Mouse (Mus musculus) CD4-positive, CD25-positive, alpha-beta regulatory T cell, adult 2 months (primary cell): ENCODE measurements at regions not wholly inside any gene's neighbourhood (a gene's known extent, or its start where the extent isn't known, plus 50 kb on each side); places are given as distances from the start of the nearest gene placed in this dataset.

Source experiments
- DNase-seq: peaks from one replicate; pipeline ENCODE4 v3.0.0-alpha.2; 2012; ENCODE audit warnings: low read depth, low spot score

- no peak for DNase-seq
Measured at GRCm38 (mm10) chr9:116283790-116284526, 108.8 kb upstream of the Tgfbr2 start.

GRCm38 (mm10) chr9:116281654-116282053, 106.5 kb upstream of the Tgfbr2 start:
- no peak for DNase-seq

DNA sequence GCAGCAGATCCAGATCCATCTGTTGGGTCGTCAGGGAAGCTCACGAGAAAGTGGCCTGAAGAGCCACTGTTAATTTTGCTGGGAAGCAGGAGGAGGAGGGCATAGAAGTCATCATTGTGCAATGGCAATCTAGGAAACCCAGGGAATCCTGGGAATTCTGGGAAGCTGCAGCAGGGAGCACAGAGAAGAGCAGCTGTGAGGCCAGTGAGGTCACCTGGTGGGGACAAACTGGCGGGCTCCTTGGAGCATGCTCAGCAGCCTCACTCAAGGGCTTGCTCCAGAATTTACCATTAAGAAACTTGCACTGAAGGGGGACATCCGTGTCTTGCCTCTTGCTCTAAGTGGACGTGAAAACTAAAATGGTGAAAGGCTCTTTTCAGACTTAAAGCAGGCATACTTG, 105.0 kb upstream of the Tgfbr2 start:
- no peak for DNase-seq

- DNase-seq = no peak
Measured at GRCm38 (mm10) chr9:116278862-116279261, 103.7 kb upstream of the Tgfbr2 start.

DNA sequence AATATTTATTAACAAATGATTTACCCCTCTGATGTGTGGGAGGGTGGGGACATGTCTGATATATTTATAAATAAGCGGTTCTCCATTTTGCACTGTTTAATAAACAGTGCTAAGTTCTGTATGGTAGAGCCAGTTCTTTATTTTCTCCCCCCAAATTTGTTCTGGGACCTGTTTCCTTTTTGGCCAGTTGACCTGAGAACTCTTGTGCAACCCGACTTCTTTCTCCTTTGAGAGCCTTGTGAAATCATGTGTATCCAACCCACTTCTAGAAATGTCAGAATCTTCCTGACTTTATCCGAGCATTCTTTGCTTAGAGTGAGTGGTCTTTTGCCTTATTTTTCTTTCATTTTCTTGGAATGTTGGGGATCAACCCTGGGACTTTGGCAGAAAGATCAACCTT, 102.6 kb upstream of the Tgfbr2 start:
- DNase-seq = no peak

GRCm38 (mm10) chr9:116276141-116276540, 101.0 kb upstream of the Tgfbr2 start:
- no peak for DNase-seq

- DNase-seq = no peak
Measured at GRCm38 (mm10) chr9:116272446-116272845, 97.3 kb upstream of the Tgfbr2 start.

GRCm38 (mm10) chr9:116270417-116270828, 95.3 kb upstream of the Tgfbr2 start:
- DNase-seq = peak; percentile 27

- DNase-seq = no peak
Measured at GRCm38 (mm10) chr9:116267411-116267810, 92.3 kb upstream of the Tgfbr2 start.

- peak; percentile 70 for DNase-seq
Measured at GRCm38 (mm10) chr9:116263833-116264232, 88.7 kb upstream of the Tgfbr2 start.

- DNase-seq = no peak
Measured at GRCm38 (mm10) chr9:116259569-116259968, 84.4 kb upstream of the Tgfbr2 start.

- DNase-seq = no peak
Measured at GRCm38 (mm10) chr9:116253546-116253945, 78.4 kb upstream of the Tgfbr2 start.

- no peak for DNase-seq
Measured at GRCm38 (mm10) chr9:116252788-116253187, 77.6 kb upstream of the Tgfbr2 start.

DNA sequence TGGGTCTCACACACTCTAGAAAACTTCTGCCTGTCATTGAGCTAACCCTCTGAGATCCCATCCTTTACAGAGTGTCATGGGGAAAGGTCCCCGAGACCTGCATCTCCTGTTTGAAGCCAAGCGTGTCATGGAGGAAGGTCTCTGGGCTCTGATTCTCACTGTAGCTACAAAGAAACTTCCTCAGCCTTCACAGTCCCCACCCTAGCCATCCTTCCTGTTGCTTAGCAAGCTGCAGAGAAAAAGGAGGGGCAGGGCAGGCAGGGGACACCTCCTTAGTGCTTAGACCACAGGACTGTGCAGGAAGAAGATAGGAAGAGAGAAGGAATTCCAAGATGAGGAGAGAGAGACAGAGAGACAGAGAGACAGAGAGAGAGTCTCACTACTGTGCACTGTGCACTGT, 74.6 kb upstream of the Tgfbr2 start:
- DNase-seq = peak; percentile 47

DNA sequence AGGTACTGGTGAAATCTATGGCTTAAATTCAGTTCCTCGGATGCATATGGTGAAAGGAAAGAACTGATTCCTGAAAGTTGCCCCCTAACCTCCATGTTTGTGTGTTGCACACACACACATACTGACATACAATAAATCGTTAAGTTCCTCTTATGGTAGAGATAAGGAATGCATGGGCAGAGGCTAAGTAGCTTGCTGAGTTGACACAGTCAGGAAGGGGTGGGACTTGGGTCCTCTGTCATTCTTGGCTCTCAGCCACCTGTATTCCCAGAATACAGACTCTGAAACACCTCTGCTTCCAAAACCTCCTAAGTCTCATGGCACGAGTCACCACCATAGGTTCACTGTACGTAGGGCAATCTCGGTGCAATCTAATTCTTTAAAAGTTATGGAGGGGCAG, 70.0 kb upstream of the Tgfbr2 start:
- DNase-seq = no peak

- DNase-seq = no peak
Measured at GRCm38 (mm10) chr9:116244619-116244899, 69.4 kb upstream of the Tgfbr2 start.

GRCm38 (mm10) chr9:116243775-116244618, 68.8 kb upstream of the Tgfbr2 start:
- DNase-seq = peak; percentile 65

- DNase-seq = no peak
Measured at GRCm38 (mm10) chr9:116241933-116242526, 66.9 kb upstream of the Tgfbr2 start.

GRCm38 (mm10) chr9:116241290-116241689, 66.1 kb upstream of the Tgfbr2 start:
- DNase-seq = no peak

DNA sequence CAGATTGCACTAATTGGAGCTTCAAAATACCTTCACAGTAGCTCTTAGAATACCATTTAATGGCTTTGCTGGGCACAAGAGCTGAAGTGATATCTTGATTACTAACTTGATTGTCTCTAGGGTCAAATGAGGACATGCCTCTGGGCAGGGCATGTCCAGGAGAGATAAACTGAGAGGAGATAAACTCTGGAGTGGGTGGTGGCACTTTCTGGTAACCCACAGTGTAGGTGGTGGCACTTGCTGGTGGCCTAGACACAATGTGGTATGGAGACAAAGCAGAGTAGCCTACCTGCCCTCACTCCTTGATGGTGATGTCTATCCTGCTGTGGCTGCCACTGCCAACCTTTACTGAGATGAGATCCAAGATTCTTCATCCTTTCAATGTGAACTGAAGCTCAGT, 61.7 kb upstream of the Tgfbr2 start:
- DNase-seq = no peak

- no peak for DNase-seq
Measured at GRCm38 (mm10) chr9:116234170-116234569, 59.0 kb upstream of the Tgfbr2 start.

DNA sequence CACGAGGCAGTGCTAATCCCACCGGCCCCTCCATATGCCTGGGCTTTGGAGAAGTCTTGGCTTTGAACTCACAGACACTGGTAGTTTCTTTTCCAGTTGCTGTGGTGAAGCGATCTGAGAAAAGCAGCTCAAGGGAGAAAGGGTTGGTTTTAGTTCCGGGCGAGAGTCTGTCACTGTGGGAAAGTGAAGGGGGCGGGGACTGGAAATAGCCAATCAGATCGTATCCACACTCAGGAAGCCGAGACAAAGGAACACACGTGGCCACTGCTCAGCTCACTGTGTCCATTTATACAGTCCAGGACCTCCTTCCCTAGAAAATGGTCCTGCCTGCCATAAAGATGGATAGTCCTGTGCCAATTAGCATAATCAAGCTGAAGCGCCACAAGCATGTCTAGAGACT, 57.2 kb upstream of the Tgfbr2 start:
- DNase-seq = no peak
